ENCODE assay signal across 8 mouse cellular contexts in the genomic region with DNA sequence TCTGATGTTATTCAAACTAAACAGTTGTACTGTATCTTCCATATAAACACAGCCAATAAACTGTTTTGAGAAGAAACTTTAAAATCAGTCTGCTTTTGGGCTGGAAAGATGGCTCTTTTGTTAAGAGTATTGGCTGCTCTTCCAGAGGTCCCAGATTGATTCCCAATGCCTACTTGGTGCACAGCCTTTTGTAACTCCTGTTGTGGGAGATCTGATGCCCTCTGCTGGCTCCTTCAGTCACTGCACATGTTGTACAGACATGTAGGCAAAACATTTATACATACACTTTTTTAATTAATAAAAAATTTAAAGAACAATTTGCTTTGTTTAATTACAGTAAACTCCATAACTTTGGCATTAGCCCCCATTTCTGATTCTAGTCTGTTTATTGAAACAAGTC.
DNase-seq lines count a peak whose midpoint lies in the region; ATAC-seq lines count a peak whose summit lies in the region.

No protein-coding gene starts in this region.

- DNase-seq in midbrain, embryonic 11.5 days (ENCODE audit: low spot score, missing footprints) = peak; percentile 91
- DNase-seq in NIH3T3 (ENCODE audit: low read depth) = peak; percentile 83
- peak; percentile 47 for DNase-seq in c-Kit-positive CD71-positive TER-119-positive erythroid progenitor cells, embryonic 14.5 days (ENCODE audit: low spot score)
- DNase-seq in gastrocnemius, adult 18-20 months (ENCODE audit: low spot score) = peak; percentile 33
- DNase-seq in layer of hippocampus, postnatal 14 days (ENCODE audit: low spot score in 2 of 2) = peak; percentile 11 to 26
- peak; percentile 62 for DNase-seq in naive thymus-derived CD4-positive, alpha-beta T cell, adult 2 months (ENCODE audit: low read depth)
- peak; percentile 14 for DNase-seq in yolk sac, embryonic 10.5 days (ENCODE audit: low spot score)

- H3K4me1 ChIP-seq in midbrain, embryonic 11.5 days (ENCODE audit: control insufficient read depth, insufficient read depth, low read length) = no peaks in the 10 kb centered on the region
- no peaks in the 10 kb centered on the region for H3K4me1 ChIP-seq in midbrain, embryonic 16.5 days (ENCODE audit: control insufficient read depth, insufficient read depth, low read length)

- H3K27ac ChIP-seq in midbrain, embryonic 11.5 days (ENCODE audit: low read depth, low read length) = no peak overlapping the region
- no peak overlapping the region for H3K27ac ChIP-seq in midbrain, embryonic 16.5 days (ENCODE audit: low read length)

- no peak overlapping the region for H3K4me2 ChIP-seq in midbrain, embryonic 11.5 days
- H3K4me2 ChIP-seq in midbrain, embryonic 16.5 days (ENCODE audit: low read length) = no peak overlapping the region

- ATAC-seq in midbrain, embryonic 11.5 days (ENCODE audit: low FRiP score) = no peak
- ATAC-seq in midbrain, embryonic 16.5 days = no peak

- H3K27me3 ChIP-seq in midbrain, embryonic 11.5 days (ENCODE audit: control insufficient read depth, insufficient read depth, low read length) = no peaks in the 10 kb centered on the region
- H3K27me3 ChIP-seq in midbrain, embryonic 16.5 days (ENCODE audit: control insufficient read depth, insufficient read depth, low read depth, low read length) = no peaks in the 10 kb centered on the region

- no peak overlapping the region for H3K4me3 ChIP-seq in midbrain, embryonic 11.5 days (ENCODE audit: low read depth, low read length)
- no peak overlapping the region for H3K4me3 ChIP-seq in midbrain, embryonic 16.5 days (ENCODE audit: low read depth, low read length)

- H3K9me3 ChIP-seq in midbrain, embryonic 11.5 days (ENCODE audit: control insufficient read depth, low read length) = no peaks in the 10 kb centered on the region
- H3K9me3 ChIP-seq in midbrain, embryonic 16.5 days (replicated peaks; ENCODE audit: control insufficient read depth, low read length, poor library complexity, severe bottlenecking) = no peaks in the 10 kb centered on the region

- no peak overlapping the region for H3K9ac ChIP-seq in midbrain, embryonic 11.5 days (ENCODE audit: low read length)
- no peak overlapping the region for H3K9ac ChIP-seq in midbrain, embryonic 16.5 days (ENCODE audit: low read depth, low read length)

- no peaks in the 10 kb centered on the region; the same call in 1 of the 2 replicates for H3K36me3 ChIP-seq in midbrain, embryonic 11.5 days (ENCODE audit: control insufficient read depth, insufficient read depth, low read length)
- H3K36me3 ChIP-seq in midbrain, embryonic 16.5 days (ENCODE audit: control insufficient read depth, insufficient read depth, low read length) = no peaks in the 10 kb centered on the region; the same call in 1 of the 2 replicates

Comparison
In these comparisons a context has a peak if more than half of its experiments do, and no peak if none do; other contexts are left out.
1. DNase-seq: peak in every context shown above with its lines; median percentile 91 in midbrain, embryonic 11.5 days; 83 in NIH3T3; 62 in naive thymus-derived CD4-positive, alpha-beta T cell, adult 2 months; 47 in c-Kit-positive CD71-positive TER-119-positive erythroid progenitor cells, embryonic 14.5 days; 33 in gastrocnemius, adult 18-20 months; 18 in layer of hippocampus, postnatal 14 days; 14 in yolk sac, embryonic 10.5 days.